Mouse (Mus musculus) heart, postnatal 36 days (tissue): Measurements from ENCODE around the gene Crtam. TPM values are rescaled to one million over a fixed set of nuclear protein-coding genes. Genes with fewer than 3 reads are reported as not detected.

Source experiments
- DNase-seq, 2 experiments: peaks; one replicate each; pipeline ENCODE4 v3.0.0; 2021 to 2022
- intact Hi-C: fragments of 180-260 bp; cut with DNase I; formaldehyde crosslinking; loops from one replicate; pipeline ENCODE4 v1.15.1; 2025
- total RNA-seq, 2 experiments: library from RNA; stranded (reverse); gene quantifications; 2 replicates each; pipeline ENCODE4 v1.2.3; 2021

Crtam gene
- total RNA-seq, 2 experiments from 2014 or later = not detected

DNA sequence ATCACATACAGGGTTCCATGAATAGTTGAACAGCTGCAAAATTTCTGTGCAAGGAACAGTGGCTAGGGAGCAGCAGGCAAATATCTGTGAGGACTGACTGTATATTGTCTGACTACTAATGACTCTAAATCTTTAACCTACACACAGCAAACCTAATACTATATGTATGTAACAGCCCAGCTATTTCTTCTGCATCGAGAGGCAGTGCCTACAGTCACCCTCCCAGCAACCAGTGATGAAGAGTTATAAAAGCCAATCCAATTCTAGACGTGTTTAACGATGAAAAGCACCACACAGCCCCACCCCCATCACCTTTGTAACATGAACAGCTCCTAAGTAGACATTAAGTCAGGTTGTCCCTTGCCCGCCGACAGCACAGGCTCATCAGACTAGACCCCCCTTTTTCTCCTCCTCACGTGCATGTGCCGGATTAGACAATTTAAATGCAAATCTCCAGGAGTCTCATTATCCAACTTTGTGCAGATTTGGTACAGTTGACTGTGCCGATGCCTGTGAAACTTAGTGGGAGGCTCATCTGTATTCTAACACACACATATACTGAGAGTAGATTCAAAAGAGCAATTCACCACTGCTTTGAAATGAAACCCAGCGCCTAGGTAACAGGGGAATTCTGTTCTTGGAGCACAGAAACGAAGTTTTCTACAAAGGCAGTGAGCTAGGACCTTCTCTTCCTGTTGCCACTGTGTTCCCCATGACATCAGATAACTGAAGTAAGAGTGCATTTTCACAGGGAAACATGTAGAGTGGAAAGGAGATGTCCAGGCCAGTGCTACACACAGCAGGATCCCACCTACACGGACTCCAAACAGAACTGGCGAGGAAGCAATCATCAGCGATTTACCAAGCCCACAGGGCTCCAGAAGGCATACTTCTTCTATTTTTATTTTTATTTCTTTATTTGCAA is 7.3 kb upstream of the Crtam start:
- intact Hi-C loops = no loop called here
- DNase-seq = no peak

GRCm38 (mm10) chr9:41007785-41008184 is 3.4 kb upstream of the Crtam start:
- intact Hi-C loops = no loop called here
- no peak for DNase-seq

- DNase-seq = no peak
- intact Hi-C loops = no loop called here
These were observed 7.2 kb downstream of the Crtam start for GRCm38 (mm10) chr9:40997116-40997779.

- DNase-seq = no peak
- intact Hi-C loops = loop anchor here (5.0 kb wide), 1 partner anchor 33 kb away; no protein-coding TSS in a partner anchor
These were observed 10.4 kb downstream of the Crtam start for GRCm38 (mm10) chr9:40994075-40994474.

DNA sequence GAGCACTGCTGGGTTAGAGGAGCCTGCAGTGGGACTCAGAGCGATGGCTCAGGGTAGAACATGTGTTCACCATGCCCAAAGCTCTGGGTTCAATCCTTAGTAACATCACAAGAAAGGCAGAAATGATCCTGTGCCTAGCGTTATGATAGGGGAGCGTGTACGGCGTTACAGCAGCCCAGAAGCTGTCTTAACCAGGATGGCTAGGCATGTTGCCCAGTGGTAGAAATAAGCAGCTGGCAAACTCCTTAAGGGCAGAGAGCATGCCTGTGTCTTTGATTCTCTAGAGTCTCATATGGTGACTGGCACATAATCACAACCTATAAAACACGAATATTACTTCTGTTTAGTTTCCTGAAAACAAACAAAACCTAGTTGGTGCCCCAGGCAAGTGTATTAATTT is 12.9 kb downstream of the Crtam start:
- DNase-seq = no peak
- intact Hi-C loops = loop anchor here (2.0 to 5.0 kb wide), 3 partner anchors 36 to 191 kb away; no protein-coding TSS in a partner anchor

DNA sequence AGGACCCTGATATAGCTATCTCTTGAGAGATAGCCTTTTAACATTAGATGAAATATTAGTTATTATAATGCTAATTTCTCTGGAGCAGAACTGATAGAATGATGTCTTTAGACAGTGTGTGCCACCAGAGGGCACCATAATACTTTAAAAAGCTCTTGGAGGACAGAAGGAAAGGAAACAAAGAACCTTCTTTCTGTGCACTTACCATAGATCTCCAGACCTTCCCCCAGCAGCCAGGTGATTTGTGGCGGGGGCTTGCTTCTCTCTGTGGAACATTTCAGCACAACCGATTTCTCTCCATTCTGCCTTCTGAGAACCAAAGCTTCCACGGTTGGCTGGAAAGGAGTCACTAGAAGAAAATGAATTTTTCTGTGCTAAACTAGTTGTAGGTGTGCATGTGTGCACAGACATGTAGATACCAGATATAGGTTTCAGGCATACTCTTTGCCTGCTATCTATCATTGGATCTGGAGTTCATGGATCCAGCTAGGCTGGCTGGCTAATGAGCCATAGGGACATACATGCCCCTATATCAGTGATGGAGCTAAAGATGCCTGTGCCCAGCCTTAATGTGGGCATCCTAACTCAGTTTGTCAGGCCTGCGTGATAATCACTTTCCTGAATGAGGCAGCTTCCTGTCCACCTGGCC is 14.4 kb downstream of the Crtam start:
- intact Hi-C loops = loop anchor here (1.0 to 5.0 kb wide), 4 partner anchors 37 to 201 kb away; no protein-coding TSS in a partner anchor
- peak; percentile 34 to 37 for DNase-seq

GRCm38 (mm10) chr9:40984313-40984712 is 20.1 kb downstream of the Crtam start:
- DNase-seq = no peak
- intact Hi-C loops = no loop called here

DNA sequence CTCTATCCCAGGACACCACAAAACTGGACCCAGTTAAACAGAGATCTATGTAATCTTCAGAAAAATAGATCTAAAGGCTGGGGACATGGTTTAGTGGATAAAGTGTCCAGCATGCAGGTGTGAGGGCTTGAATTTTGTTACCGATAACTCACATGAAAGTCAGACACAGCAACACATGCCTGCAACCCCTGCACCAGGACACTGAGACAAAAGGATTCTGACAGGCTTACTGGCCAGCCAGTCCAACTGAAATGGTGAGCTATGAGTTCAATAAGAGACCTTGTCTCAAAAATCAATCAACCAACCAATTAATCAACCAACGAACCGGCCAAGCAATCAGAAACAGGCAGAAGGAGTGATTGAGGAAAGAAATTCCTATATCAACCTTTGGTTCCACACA is 20.7 kb downstream of the Crtam start:
- intact Hi-C loops = loop anchor here (2.0 kb wide), 1 partner anchor 149 kb away; no protein-coding TSS in a partner anchor
- DNase-seq = no peak

DNA sequence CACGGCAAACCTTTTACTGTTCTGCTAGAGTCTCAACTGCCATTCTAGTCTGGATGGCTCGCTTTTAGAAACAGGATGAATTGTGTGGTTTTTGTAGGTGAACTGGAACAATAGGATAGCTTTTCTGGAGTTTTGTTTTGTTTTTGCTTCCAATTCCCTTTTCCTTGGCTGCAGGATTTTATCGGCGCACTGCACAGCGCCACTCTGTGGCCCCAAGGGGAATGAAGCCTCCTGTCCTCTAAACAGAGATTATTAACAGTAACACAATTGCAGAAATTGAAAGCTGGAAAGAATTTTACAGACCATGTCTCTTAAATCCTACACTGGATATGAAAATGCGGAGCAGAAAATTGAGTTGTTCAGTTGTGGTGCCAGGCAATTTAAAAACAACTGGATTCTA is 21.9 kb downstream of the Crtam start:
- peak in 1 of 2 experiments; percentile 4 for DNase-seq
- intact Hi-C loops = loop anchor here (2.0 kb wide), 1 partner anchor 148 kb away; no protein-coding TSS in a partner anchor

GRCm38 (mm10) chr9:40974042-40974801 is 30.2 kb downstream of the Crtam start:
- no peak for DNase-seq
- intact Hi-C loops = no loop called here

- intact Hi-C loops = no loop called here
- no peak for DNase-seq
These were observed 40.1 kb downstream of the Crtam start for GRCm38 (mm10) chr9:40964418-40964714.

DNA sequence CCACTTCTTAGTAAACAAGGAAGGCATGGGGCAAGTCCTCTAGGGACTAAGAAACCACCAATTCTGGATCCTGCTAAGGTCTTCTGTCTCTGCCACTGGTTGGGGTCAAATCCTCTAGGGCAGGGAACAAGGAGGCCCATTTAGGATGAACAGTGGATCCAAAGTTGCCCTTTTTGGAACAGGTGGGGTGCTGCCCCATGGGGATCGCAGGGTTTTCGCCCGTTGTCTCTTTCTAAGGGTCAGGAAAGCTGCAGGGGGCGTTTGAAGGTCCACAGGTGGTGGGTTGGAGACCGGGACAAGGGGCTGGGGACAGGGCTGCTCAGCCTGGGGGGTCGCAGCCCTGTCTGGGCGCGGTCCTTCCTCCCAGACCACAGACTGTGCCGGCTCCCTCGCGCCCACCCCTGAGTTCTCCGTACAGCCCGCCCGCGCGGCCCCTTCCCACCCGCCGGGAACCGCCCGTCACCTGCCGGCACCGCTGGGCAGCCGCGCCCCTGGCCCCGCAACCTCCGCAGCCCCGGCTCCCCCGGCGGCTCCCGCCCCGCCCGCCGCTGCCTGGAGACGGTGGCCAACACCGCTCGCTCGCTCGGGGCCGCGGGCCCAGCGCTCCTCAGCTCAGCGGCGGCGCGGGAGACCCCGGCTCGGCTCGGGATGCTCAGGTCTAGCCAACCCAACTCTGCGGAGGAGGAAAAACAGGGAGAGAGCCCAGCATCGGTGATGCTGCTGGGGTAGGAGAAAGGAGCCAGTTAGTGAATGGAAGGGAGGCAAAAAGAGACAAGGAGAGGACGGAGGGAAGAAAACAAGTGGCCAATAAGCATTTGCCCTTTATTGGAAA is 40.6 kb downstream of the Crtam start, which contains the start of gene Jhy:
Jhy (minus strand) TSS at position 533 of the 832 bp plus-strand sequence.
- intact Hi-C loops = no loop called here
- no peak for DNase-seq

DNA sequence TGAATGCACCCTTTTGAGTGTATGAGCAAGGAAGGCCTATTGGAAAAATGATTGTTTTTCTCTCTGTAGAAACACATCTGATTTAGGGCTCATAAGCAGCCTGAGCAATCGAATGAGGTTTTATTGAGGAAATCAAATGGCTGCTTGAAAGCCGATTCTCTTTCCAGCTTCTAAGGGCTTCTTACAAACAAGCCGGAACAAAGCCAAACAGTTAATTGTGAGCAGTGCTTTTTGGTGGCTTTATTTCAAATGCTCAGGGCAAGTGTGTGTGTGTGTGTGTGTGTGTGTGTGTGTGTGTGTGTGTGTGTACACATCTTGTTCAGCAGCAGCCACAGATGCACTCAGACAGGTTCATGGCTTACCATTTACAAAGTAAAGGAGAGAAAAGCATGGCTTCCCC is 43.0 kb downstream of the Crtam start:
- no peak for DNase-seq
- intact Hi-C loops = no loop called here

GRCm38 (mm10) chr9:40949039-40949615 is 55.3 kb downstream of the Crtam start:
- intact Hi-C loops = no loop called here
- no peak for DNase-seq

GRCm38 (mm10) chr9:40948473-40948872 is 56.0 kb downstream of the Crtam start:
- intact Hi-C loops = no loop called here
- no peak for DNase-seq

DNA sequence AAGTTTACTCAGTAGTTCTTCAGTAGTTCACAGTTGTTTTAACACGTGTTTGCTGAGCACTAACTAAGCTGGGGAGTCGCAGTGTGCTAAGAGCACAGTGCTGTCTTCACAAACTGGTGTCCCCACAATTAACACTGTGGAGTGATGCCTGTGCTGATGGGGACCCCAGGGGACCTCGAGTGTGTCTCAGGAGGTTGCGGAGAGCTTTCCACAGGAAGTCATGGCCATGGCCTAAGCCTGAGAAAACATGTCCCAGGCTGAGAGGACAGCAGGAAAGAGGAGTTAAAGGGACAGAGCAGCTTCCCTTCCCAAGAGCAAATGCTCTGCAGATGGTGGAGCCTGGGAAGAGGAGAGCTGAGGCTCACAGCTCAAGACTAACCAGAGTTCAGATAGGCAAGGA is 57.3 kb downstream of the Crtam start:
- DNase-seq = peak in 1 of 2 experiments; percentile 18
- intact Hi-C loops = no loop called here

DNA sequence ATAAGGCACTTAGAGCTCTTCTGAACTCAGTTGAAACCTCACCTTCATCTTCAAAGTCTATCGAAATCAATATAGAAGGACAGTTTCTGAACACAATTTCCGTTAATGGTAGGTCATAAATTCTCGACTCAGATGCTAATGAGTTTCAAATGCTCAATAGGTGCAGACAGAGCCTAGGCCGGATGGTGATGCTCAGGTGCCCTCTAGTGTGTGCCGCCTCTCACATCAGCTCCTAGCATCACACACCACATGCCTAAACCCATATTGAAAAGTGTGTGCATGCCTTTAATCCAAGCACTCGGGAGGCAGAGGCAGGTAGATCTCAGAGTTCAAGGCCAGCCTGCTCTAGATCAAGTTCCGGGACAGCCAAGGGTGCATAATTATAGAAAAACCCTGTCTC is 67.0 kb downstream of the Crtam start:
- intact Hi-C loops = loop anchor here (1.0 kb wide), 1 partner anchor 102 kb away; no protein-coding TSS in a partner anchor
- no peak for DNase-seq

- DNase-seq = no peak
- intact Hi-C loops = no loop called here
These were observed 71.1 kb downstream of the Crtam start for GRCm38 (mm10) chr9:40933323-40933722.

DNA sequence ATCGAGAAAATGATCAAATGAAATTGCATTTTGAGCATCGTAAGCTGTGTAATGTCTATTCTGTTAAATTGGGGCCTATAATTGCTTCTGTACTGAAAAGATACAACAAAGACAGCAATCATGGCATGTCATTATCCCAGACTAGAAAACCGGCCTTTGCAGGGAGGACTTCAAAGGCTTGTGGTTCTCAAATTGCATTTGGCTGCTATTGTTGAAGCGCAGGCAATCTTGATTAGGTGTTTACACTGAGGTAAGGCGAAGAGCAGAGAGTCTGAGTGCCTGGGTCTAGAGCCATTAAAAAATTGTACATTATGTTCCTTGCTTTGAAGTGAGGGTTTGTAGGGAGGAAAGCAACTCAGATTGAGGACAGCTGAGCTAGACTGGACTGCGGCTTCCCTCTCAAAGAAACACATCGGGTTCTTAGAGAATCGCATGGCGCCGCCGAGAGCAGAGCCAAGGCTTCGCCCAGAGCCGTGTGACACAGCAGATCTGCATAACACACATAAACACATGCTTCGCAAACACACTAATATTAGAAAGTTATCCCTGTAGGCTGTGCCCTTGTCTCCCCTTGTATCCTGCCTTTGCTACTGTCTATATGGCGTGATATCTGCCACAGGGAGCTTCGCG is 77.0 kb downstream of the Crtam start:
- no peak for DNase-seq
- intact Hi-C loops = no loop called here
